Mouse (Mus musculus) kidney, adult 2 months (tissue): ENCODE measurements around the gene Ptprk.

ENCODE experiments used
- CTCF ChIP-seq: fragments of 200-500 bp; conservative IDR thresholded peaks from 2 replicates; pipeline ENCODE4 v1.5.1; 2011; ENCODE audit warnings: low read depth, mild to moderate bottlenecking, control low read depth, low read length, moderate library complexity, mixed read lengths; ENCODE audit not compliant: insufficient read depth, insufficient read length
- POLR2A ChIP-seq: fragments of 200-500 bp; IDR thresholded peaks from one replicate; pipeline ENCODE4 v1.6.1; 2011; ENCODE audit warnings: low read depth, low read length, control low read depth

DNA sequence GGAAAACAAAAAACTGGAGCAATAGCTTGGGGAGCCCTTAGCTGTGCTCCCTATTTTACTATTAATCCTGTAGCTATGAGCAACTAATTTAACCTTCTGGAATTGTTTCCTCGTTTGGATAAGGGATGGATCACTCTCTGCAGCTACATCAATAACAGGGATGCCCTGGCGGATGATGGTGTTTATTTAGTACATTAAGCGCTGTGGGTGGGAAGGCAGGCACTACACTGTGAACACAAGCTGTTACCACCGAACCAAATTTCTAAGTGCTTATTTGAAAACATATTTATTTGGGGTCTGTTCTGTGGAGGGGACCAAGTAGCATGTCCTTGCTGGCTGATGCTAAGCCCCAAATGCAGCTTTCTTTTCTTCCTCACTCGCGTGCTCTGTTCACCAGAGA, 149.0 kb downstream of the Ptprk start:
- TF ChIP-seq CTCF (no peak), POLR2A (no peak)
